Mouse (Mus musculus): ENCODE results near the gene Il6st. TPM values are rescaled to one million over a fixed set of nuclear protein-coding genes. Genes with fewer than 3 reads are reported as not detected.

Il6st gene
- polyA plus RNA-seq, 1 experiment from 2014 or later, result 32.0 TPM

Other genes with a start within 250 kb of the Il6st start
- gene Ankrd55, start 175.6 kb upstream of the Il6st start, polyA plus RNA-seq (2014; fragmentation: Nextera tagmentation; extraction: Ambion mirVana), result 1.1 and 1.3 TPM in 2 replicates
- gene Il31ra, start 130.3 kb downstream of the Il6st start, polyA plus RNA-seq (2014; fragmentation: Nextera tagmentation; extraction: Ambion mirVana), result not detected in 2 replicates
- 0.81 and 0.84 TPM in 2 replicates for gene Ddx4, start 188.4 kb downstream of the Il6st start, polyA plus RNA-seq (2014; fragmentation: Nextera tagmentation; extraction: Ambion mirVana)
- gene Slc38a9, start 196.7 kb downstream of the Il6st start, polyA plus RNA-seq (2014; fragmentation: Nextera tagmentation; extraction: Ambion mirVana), result 19.0 and 19.5 TPM in 2 replicates

Measured in forebrain, embryonic 11.5 days (tissue).